Mouse (Mus musculus): ENCODE data around the gene Nfkbie.

Nfkbie gene

DNA sequence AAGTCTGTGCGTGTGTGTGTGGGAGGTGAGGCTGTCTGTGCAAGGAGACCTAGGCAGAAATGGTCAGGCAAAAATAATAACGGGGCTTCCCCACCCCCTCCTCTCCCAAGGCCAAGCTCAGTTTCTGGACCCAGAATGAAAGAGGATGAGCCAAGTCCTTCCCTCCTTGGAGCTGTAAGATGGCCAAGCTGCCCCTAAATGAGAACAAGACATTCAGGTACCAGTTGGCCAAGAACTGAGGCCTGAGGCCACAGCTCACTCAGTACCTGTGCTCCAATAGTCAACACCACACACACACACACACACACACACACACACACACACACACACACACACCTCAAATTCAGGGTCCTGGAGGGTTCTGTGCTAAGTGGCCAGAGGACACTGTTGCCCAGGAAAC, 12.8 kb upstream of the Nfkbie start:
- in situ Hi-C loops (cut with MboI): no loop called here

DNA sequence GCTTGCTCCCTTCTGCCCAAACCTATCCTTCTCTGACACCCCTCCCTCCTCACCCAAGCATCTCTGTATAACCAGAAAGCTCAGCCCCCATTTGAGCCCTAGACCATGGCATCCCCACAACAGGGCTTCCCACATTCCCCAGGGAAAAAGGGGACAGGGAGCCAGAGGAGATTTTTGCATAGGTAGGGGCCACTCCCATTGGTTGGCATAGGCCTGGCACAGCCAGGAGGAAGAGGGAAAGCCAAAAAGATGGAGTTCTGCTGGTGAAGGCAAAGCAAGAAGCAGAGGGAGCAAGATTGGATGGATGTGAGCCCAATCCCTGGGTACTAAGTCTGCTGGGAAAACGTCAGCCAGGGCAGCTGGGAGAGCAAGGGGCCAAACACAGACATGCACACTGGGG, 12.4 kb upstream of the Nfkbie start:
- in situ Hi-C loops (cut with MboI): no loop called here

- in situ Hi-C loops (cut with MboI): no loop called here
Observed at GRCm38 (mm10) chr17:45544001-45544872, 11.3 kb upstream of the Nfkbie start.

- in situ Hi-C loops (cut with MboI): no loop called here
Observed at GRCm38 (mm10) chr17:45544873-45545277, 10.6 kb upstream of the Nfkbie start.

- in situ Hi-C loops (cut with MboI): no loop called here
Observed at GRCm38 (mm10) chr17:45545278-45545961, 10.1 kb upstream of the Nfkbie start.

DNA sequence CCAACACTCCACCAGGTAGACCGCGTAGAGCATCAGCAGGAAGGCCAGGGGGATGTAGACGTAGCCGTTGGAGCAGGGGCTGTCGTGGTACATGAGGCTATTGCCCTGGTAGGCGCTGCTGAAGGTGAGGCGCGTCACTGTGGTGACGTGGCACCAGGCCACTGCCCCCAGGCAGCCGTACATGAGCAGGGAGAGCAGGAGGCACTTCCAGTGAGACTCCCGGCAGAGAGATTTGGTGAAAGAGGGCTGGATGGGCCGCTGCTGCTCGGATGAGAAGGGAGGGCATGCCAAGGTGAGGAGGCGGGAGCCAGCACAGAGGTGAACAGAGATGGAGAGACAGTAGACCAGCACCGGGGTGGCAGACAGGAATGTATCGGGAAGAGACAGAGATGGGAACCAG, 8.6 kb upstream of the Nfkbie start:
- in situ Hi-C loops (cut with MboI): no loop called here

- in situ Hi-C loops (cut with MboI): no loop called here
Observed at GRCm38 (mm10) chr17:45547461-45548190, 7.9 kb upstream of the Nfkbie start.

GRCm38 (mm10) chr17:45548541-45549512, 6.7 kb upstream of the Nfkbie start:
- in situ Hi-C loops (cut with MboI): no loop called here

DNA sequence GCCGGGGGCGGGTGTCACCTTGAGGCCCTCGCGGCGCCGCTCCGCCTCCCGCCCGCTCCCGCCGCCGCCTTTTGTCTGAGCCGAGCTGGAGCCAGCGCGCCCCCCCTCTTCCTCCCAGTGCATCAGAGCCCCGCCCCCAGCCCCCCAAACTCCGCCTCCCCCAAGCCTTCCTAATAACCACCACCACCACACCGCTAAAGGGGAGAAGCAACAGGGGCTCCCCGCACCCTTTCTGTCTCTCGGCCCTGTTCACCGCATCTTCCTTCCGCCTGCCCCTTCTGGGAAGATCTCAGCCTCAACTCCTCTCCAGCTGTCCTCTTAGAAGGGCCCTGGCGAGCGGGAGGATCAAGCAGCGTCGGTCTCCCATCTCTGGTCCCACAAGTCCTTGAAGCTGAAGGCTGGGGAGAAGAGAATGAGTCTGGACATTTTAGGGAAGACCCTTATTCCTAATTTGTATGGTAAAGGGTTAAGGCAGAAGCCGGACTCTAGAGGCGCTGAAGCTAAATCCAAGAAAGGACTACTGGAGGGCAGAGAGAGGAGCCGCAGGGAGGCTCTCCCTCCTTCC, 5.8 kb upstream of the Nfkbie start, which contains the start of gene Tmem151b:
Gene Tmem151b, minus strand, starts transcription at position 61 of the 565 bp plus-strand sequence.
- in situ Hi-C loops (cut with MboI): loop anchor here (5.0 kb wide), 1 partner anchor 32 kb away; no protein-coding TSS in a partner anchor

DNA sequence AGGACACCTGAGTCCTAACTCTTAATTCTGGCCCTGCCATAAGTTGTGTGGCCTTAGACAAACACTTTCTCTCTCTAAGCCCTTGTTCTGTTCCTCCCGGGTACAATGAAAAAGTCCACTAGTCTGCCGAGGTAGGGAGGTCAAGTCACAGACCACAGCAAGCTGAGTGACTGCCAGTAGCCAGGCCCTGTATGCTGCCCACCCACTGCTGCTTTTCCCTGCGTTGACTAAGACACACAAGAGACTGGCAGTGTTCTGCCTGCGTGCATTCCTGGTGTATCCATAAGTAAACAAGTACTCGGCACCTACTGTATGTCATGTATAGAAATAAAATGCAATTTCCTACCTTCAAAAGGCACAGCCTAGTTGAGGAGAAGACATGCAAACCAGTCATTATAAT, 5.2 kb upstream of the Nfkbie start:
- in situ Hi-C loops (cut with MboI): loop anchor here (5.0 kb wide), 1 partner anchor 33 kb away; no protein-coding TSS in a partner anchor

DNA sequence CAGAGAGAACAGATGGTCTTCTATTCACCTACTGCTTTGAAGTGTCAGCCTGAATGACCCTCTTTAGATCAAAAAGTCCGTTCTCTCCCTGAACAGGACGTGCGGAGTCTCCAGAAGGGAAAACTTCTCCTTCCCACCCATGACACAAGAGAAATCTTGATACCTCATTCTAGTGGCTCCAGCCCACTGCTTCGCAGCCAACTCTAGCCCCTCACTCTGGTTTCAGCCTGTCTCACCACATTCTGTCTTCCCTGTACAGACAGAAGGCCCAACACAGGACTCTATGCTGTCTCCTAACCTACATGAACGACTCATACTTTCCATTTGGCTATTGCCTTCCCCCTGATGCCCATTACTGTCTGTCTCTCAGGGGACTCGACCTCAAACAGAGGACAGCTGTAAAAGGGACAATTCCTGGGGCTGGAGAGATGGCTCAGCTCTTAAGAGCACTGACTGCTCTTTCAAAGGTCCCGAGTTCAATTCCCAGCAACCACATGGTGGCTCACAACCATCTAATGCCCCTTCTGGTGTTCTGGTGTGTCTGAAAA, 4.2 kb upstream of the Nfkbie start:
- in situ Hi-C loops (cut with MboI): loop anchor here (5.0 kb wide), 1 partner anchor 34 kb away; no protein-coding TSS in a partner anchor

DNA sequence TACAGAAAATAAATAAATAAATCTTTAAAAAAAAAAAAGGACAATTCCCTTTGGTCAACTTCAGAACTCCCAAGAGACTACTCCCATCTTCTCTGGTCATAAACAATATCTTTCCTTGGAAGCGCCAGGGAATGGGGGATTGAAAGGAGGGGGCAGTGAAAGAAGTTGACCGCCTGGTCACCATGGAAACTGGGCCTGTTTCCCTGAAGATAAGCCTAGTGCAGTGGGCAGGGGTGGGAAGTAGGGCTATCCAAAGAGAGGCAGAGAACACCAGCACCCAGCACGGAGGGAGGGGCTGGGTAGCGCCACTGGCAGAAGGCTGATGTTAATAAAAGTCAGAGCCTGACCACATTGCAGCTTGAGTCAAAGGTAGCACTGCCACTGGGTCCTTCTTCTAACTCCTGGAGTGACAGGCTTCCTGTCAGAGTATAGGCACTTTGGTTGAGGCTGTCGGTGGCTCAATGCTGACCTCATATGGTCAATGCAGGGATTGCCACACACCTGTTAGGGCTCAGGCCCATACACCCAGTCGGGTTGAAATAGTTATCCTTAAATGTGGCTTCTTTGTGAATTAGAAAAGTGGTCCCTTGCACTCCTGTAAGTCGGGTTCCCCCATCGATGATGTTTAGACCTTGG, 3.6 kb upstream of the Nfkbie start:
- in situ Hi-C loops (cut with MboI): loop anchor here (5.0 kb wide), 1 partner anchor 35 kb away; no protein-coding TSS in a partner anchor

GRCm38 (mm10) chr17:45553065-45553464, 2.4 kb upstream of the Nfkbie start:
- in situ Hi-C loops (cut with MboI): loop anchor here (5.0 kb wide), 1 partner anchor 36 kb away; no protein-coding TSS in a partner anchor

GRCm38 (mm10) chr17:45554420-45554819, 1.1 kb upstream of the Nfkbie start:
- in situ Hi-C loops (cut with MboI): loop anchor here (5.0 kb wide), 1 partner anchor 37 kb away; no protein-coding TSS in a partner anchor

DNA sequence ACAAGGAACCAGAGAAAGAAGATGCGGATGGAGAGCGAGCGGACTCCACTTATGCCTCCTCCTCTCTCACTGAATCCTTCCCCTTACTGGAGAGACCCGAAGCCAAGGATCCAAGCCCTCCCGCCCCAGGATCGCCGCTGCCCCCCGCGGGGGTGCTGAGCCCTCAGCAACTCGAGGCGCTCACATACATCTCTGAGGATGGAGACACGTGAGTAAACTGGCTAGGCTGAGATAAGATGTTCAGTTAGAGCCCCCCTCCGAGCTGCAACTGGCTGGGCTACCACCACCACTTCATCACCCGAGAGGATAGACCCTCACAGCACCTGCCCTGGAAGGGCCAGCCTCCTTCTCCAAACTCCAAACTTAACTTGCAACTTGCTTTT, 595 bp downstream of the Nfkbie start:
- in situ Hi-C loops (cut with MboI): no loop called here

- in situ Hi-C loops (cut with MboI): no loop called here
Observed at GRCm38 (mm10) chr17:45556514-45557245, 1.2 kb downstream of the Nfkbie start.

- in situ Hi-C loops (cut with MboI): no loop called here
Observed at GRCm38 (mm10) chr17:45557246-45557824, 1.8 kb downstream of the Nfkbie start.

DNA sequence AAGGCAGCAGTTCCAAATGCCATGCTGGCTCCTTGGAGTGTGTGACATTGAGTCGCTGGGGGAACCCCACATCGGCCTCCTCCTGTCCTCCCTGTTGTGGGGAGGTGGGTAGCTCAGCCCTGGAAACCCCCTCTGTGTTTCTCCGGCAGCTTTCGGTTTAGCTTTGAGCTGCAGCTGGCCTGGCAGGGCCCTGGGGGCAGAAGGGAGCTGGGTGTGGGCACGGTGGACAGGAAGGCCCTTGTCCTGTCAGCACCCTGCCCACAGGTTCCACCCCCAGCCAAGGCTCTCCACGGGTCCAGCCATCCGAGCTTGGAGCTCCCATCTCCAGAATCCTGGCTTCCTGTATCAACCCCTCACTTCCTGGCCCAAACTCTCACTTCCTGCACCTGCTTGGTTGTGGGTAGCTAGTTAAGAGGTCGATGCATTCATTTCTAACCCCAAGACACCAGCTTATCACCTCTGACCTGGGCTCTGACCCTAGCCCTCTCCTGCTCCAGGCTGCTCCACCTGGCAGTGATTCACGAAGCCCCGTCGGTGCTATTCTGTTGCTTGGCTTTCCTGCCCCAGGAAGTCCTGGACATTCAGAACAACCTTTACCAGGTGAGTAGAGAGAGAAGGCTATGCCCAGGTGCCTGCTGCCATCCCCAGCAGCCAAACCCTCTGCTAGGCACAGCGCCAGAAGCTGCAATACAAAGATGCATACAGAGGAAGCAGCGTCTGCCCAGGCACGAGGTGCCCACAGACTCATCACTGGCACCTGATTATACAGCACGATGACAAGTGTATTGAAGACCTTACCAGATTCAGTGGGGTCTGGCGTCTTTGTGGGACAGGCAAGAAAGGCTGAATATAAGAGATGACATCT, 2.7 kb downstream of the Nfkbie start:
- in situ Hi-C loops (cut with MboI): no loop called here
